Mouse (Mus musculus): ENCODE measurements at regions not wholly inside any gene's neighbourhood (a gene's known extent, or its start where the extent isn't known, plus 50 kb on each side); places are given as distances from the start of the nearest gene placed in this dataset.

GRCm38 (mm10) chr4:153260941-153261557, 221.6 kb downstream of the Ajap1 start:
- TF ChIP-seq CTCF (IDR thresholded peaks at IDR 0.05; ENCODE audit: low read depth, low read length): no peak
- TF ChIP-seq POLR2AphosphoS5 (IDR thresholded peaks at IDR 0.05; ENCODE audit: insufficient replicate concordance, low read depth, low read length): no peak
- TF ChIP-seq GATA1 (IDR thresholded peaks at IDR 0.05; ENCODE audit: borderline replicate concordance, low read length): no peak
- no peak for TF ChIP-seq TAL1 (conservative IDR thresholded peaks at IDR 0.05; ENCODE audit: low read depth, low read length)
- no peak for TF ChIP-seq GATA2 (IDR thresholded peaks at IDR 0.05; ENCODE audit: borderline replicate concordance, low read depth, low read length)

Data from G1E (cell line).